Comparison of ENCODE assay signal across 9 mouse cellular contexts in genomic region chr9:54821442-54822100, GRCm38 (mm10). TPM values are rescaled to one million over a fixed set of nuclear protein-coding genes. Genes with fewer than 3 reads are reported as not detected.
DNase-seq lines count a peak whose midpoint lies in the region; ATAC-seq and TF ChIP-seq lines count a peak whose summit lies in the region.
"Had no signal": no experiment of that assay in that cellular context is flagged by ENCODE, and none has a peak within 500 bp of the region (broad histone marks: within the 10 kb centered on the region; RNA-seq: fewer than 3 reads in every experiment).

No protein-coding gene starts in this region.

- no peaks in the 10 kb centered on the region for H3K79me2 ChIP-seq in liver, adult 2 months (ENCODE audit: control insufficient read depth, insufficient read depth, low read length)

- H3K27me3 ChIP-seq in kidney, postnatal 0 days (ENCODE audit: insufficient read depth, low read length): no peaks in the 10 kb centered on the region
- no peaks in the 10 kb centered on the region for H3K27me3 ChIP-seq in liver, adult 2 months (ENCODE audit: control insufficient read depth, insufficient read depth, low read length)
- peaks cover 18% of the 10 kb centered on the region for H3K27me3 ChIP-seq in neural tube, embryonic 13.5 days

- H3K9ac ChIP-seq in kidney, postnatal 0 days (ENCODE audit: low read depth, low read length): no peak overlapping the region
- no peak overlapping the region for H3K9ac ChIP-seq in liver, adult 2 months (ENCODE audit: low read depth, low read length)
- H3K9ac ChIP-seq in neural tube, embryonic 13.5 days: no peak overlapping the region

- H3K36me3 ChIP-seq in kidney, postnatal 0 days (ENCODE audit: insufficient read depth, low read length): no peaks in the 10 kb centered on the region
- H3K36me3 ChIP-seq in liver, adult 2 months (ENCODE audit: control insufficient read depth, insufficient read depth, low read length): no peaks in the 10 kb centered on the region
- no peaks in the 10 kb centered on the region for H3K36me3 ChIP-seq in neural tube, embryonic 13.5 days

- H3K4me3 ChIP-seq in kidney, postnatal 0 days (replicated peaks; ENCODE audit: low read depth, low read length): no peak overlapping the region
- no peak overlapping the region for H3K4me3 ChIP-seq in liver, adult 2 months (ENCODE audit: insufficient read depth, low read depth, low read length)
- no peak overlapping the region for H3K4me3 ChIP-seq in neural tube, embryonic 13.5 days

- TF ChIP-seq POLR2A in brain, embryonic 14.5 days (IDR thresholded peaks at IDR 0.05; ENCODE audit: borderline replicate concordance, extremely low read depth, insufficient read depth, insufficient read length, poor library complexity, severe bottlenecking): no peak
- TF ChIP-seq POLR2A in liver, adult 2 months (IDR thresholded peaks at IDR 0.05; ENCODE audit: extremely low read depth, insufficient read depth, low read length): no peak

- H3K4me1 ChIP-seq in kidney, postnatal 0 days (replicated peaks; ENCODE audit: insufficient read depth, low read length): no peaks in the 10 kb centered on the region
- no peaks in the 10 kb centered on the region for H3K4me1 ChIP-seq in liver, adult 2 months (ENCODE audit: control insufficient read depth, insufficient read depth, low read length)
- H3K4me1 ChIP-seq in neural tube, embryonic 13.5 days (replicated peaks): peaks cover 7% of the 10 kb centered on the region

- peak; percentile 30 for DNase-seq in ovary, postnatal 14 days (ENCODE audit: low spot score)
- no peak for DNase-seq in ovary, adult 18-20 months (ENCODE audit: low spot score)
- peak; percentile 88 for DNase-seq in brain, embryonic 14.5 days (ENCODE audit: low read depth)
- DNase-seq in frontal cortex, postnatal 36 days (ENCODE audit: low spot score in 2 of 2): peak; percentile 25 to 51
- peak; percentile 92 for DNase-seq in kidney, postnatal 0 days (ENCODE audit: low spot score)
- DNase-seq in liver, adult 2 months (ENCODE audit: extremely low read depth, low read depth, low spot score): peak; percentile 50
- no peak for DNase-seq in natural killer cell, adult 2 months (ENCODE audit: low spot score in 2 of 2)

- ATAC-seq in kidney, postnatal 0 days (replicated peaks; ENCODE audit: low FRiP score, low read depth): 0 out of 2 replicates have a peak, but pooled peaks have one; percentile 65
- peak; percentile 86 for ATAC-seq in neural tube, embryonic 13.5 days (ENCODE audit: low read depth)

- H3K9me3 ChIP-seq in kidney, postnatal 0 days (replicated peaks; ENCODE audit: low read length): no peaks in the 10 kb centered on the region
- no peaks in the 10 kb centered on the region for H3K9me3 ChIP-seq in neural tube, embryonic 13.5 days

- no peak overlapping the region for H3K4me2 ChIP-seq in kidney, postnatal 0 days (ENCODE audit: low read length)
- no peak overlapping the region for H3K4me2 ChIP-seq in neural tube, embryonic 13.5 days

- peak; percentile 79 for TF ChIP-seq CTCF in brain, embryonic 14.5 days (IDR thresholded peaks at IDR 0.05; ENCODE audit: borderline replicate concordance, extremely low read depth, insufficient read depth, insufficient read length)
- TF ChIP-seq CTCF in kidney, postnatal 0 days (IDR thresholded peaks at IDR 0.05; ENCODE audit: low read depth): peak; percentile 88
- peak; percentile 67 for TF ChIP-seq CTCF in liver, adult 2 months (IDR thresholded peaks at IDR 0.05; ENCODE audit: low read depth, low read length)

- WGBS in kidney, postnatal 0 days: 59% methylated on average over 5 of the region's 5 CpGs
- 67% methylated on average over 5 of the region's 5 CpGs for whole genome bisulfite sequencing in liver, adult 2 months
- WGBS in neural tube, embryonic 13.5 days: 48% methylated on average over 5 of the region's 5 CpGs

- H3K27ac ChIP-seq in kidney, postnatal 0 days: no peak overlapping the region
- no peak overlapping the region for H3K27ac ChIP-seq in liver, adult 2 months (replicated peaks; ENCODE audit: insufficient read depth, low read depth, low read length)
- no peak overlapping the region for H3K27ac ChIP-seq in neural tube, embryonic 13.5 days (replicated peaks)
- H3K27ac ChIP-seq: macrophage had no signal

RNA-seq across cellular contexts. Expression of gene Ireb2, which starts 42.0 kb away (rescaled TPM):
- 56.2 and 56.4 TPM in 2 replicates for polyA plus RNA-seq in brain, embryonic 14.5 days (2012; rRNA removed)
- polyA plus RNA-seq in kidney, postnatal 0 days (2015; fragmentation: Nextera tagmentation; extraction: Ambion mirVana): 23.4 and 24.5 TPM in 2 replicates
- total RNA-seq in liver, adult 2 months (2014; rRNA removed): 53.8 and 58.7 TPM in 2 replicates
- 7.1 and 7.7 TPM in 2 replicates for polyA plus RNA-seq in liver, adult 2 months (2012; rRNA removed)
- polyA plus RNA-seq in neural tube, embryonic 13.5 days (2015; fragmentation: Nextera tagmentation; extraction: Ambion mirVana): 42.9 and 48.0 TPM in 2 replicates

RNA-seq across cellular contexts. Expression of gene Crabp1, which starts 57.0 kb away (rescaled TPM):
- 112 and 168 TPM in 2 replicates for polyA plus RNA-seq in brain, embryonic 14.5 days (2012; rRNA removed)
- 14.3 and 18.0 TPM in 2 replicates for polyA plus RNA-seq in kidney, postnatal 0 days (2015; fragmentation: Nextera tagmentation; extraction: Ambion mirVana)
- total RNA-seq in liver, adult 2 months (2014; rRNA removed): not detected in 2 replicates
- not detected in 2 replicates for polyA plus RNA-seq in liver, adult 2 months (2012; rRNA removed)
- 578 and 623 TPM in 2 replicates for polyA plus RNA-seq in neural tube, embryonic 13.5 days (2015; fragmentation: Nextera tagmentation; extraction: Ambion mirVana)
- polyA plus RNA-seq: macrophage had no signal

Comparison
In these comparisons a context has a peak if more than half of its experiments do, and no peak if none do; other contexts are left out.
1. DNase-seq: peak in ovary, postnatal 14 days (single experiment), brain, embryonic 14.5 days (single experiment), frontal cortex, postnatal 36 days (2 of 2), kidney, postnatal 0 days (single experiment) and liver, adult 2 months (single experiment); none in ovary, adult 18-20 months (single experiment) and natural killer cell, adult 2 months (0 of 2).
2. RNA of gene Crabp1, which starts 57.0 kb away (polyA plus RNA-seq): 578 to 623 TPM in neural tube, embryonic 13.5 days, 112 to 168 TPM in brain, embryonic 14.5 days and 14.3 to 18.0 TPM in kidney, postnatal 0 days; not detected in liver, adult 2 months; every median in the first group is over 10 times any median in the second.
3. Peak in every context shown above with its lines, with median percentiles within 50 percentile points of each other: CTCF ChIP-seq.